Mouse (Mus musculus) bone marrow macrophage, adult 2 months (primary cell): ENCODE measurements around the gene Gm9945.

ENCODE experiments used
- CTCF ChIP-seq: IDR thresholded peaks from 2 replicates; pipeline ENCODE4 v1.5.1; 2012; ENCODE audit warnings: low read depth, mild to moderate bottlenecking, low read length, moderate library complexity
- POLR2A ChIP-seq: IDR thresholded peaks from 2 replicates; pipeline ENCODE4 v1.6.1; 2012; ENCODE audit warnings: mild to moderate bottlenecking, low read depth, low read length, borderline replicate concordance

GRCm38 (mm10) chr11:53524905-53525304 lies 44.9 kb downstream of the Gm9945 start:
- TF ChIP-seq POLR2A (no peak), CTCF (peak; percentile 60)
